Mouse (Mus musculus) bone marrow macrophage, adult 2 months (primary cell): ENCODE measurements around the gene Il6ra.

Experiments used
- CTCF ChIP-seq: IDR thresholded peaks from 2 replicates; pipeline ENCODE4 v1.5.1; 2012; ENCODE audit warnings: low read depth, mild to moderate bottlenecking, low read length, moderate library complexity
- POLR2A ChIP-seq: IDR thresholded peaks from 2 replicates; pipeline ENCODE4 v1.6.1; 2012; ENCODE audit warnings: mild to moderate bottlenecking, low read depth, low read length, borderline replicate concordance

GRCm38 (mm10) chr3:89936495-89936894, 23.5 kb upstream of the Il6ra start:
- TF ChIP-seq CTCF, result no peak
- TF ChIP-seq POLR2A, result no peak
